Mouse (Mus musculus): ENCODE measurements around the gene Klhdc3.

DNA sequence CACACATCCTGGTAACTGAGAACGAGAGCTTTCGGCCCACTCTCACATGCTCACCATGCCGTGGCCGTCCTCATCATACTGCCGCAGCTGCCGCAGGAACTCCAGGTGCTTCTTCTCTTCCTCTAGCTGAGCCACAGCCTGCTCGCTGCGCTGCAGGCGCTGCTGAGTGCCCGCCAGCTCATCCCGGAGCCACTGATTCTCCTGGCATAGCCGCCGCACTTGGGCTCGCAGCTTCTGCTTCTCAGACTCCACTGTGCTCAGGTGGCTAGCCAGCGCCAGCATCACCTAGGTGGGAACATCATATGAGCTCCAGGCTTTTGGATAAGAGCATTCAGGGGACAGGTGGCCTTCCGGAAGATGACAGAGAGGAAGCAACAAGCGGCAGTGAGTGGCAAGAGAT is 38.7 kb downstream of the Klhdc3 start:
- TF ChIP-seq POLR2A (IDR thresholded peaks at IDR 0.05; ENCODE audit: extremely low read depth, insufficient read depth, low read length) (no peak), CTCF (IDR thresholded peaks at IDR 0.05; ENCODE audit: extremely low read depth, insufficient read depth, low read length) (no peak)

Measured in cortical plate, adult 2 months (tissue).